Mouse (Mus musculus) kidney, postnatal 0 days (tissue): ENCODE measurements around the gene Zfpm1. TPM values are rescaled to one million over a fixed set of nuclear protein-coding genes. Genes with fewer than 3 reads are reported as not detected.

Source experiments
- ATAC-seq: fragments of 200-750 bp; cut with Nextera tagmentation; replicated peaks from 2 replicates; pipeline ENCODE4 v1.8.0; 2017; ENCODE audit warnings: low read depth, moderate number of reproducible peaks, moderate TSS enrichment, moderate library complexity; ENCODE audit not compliant: low FRiP score
- DNase-seq: peaks from one replicate; pipeline ENCODE4 v3.0.0-alpha.2; 2016; ENCODE audit warnings: low spot score
- H3K27ac ChIP-seq: fragments of 300-500 bp; sonication (generic); 2 replicates; pipeline ENCODE4 v1.5.1; 2014; ENCODE audit warnings: mild to moderate bottlenecking
- H3K27me3 ChIP-seq: fragments of 300-500 bp; sonication (generic); 2 replicates; pipeline ENCODE4 v1.6.1; 2014; ENCODE audit warnings: low read length, mixed read lengths; ENCODE audit not compliant: insufficient read depth
- H3K36me3 ChIP-seq: fragments of 300-500 bp; sonication (generic); 2 replicates; pipeline ENCODE4 v1.6.1; 2014; ENCODE audit warnings: low read length, mixed read lengths; ENCODE audit not compliant: insufficient read depth
- H3K4me1 ChIP-seq: fragments of 300-500 bp; sonication (generic); replicated peaks from 2 replicates; pipeline ENCODE4 v1.6.1; 2014; ENCODE audit warnings: antibody characterized with exemption, low read length, mixed read lengths; ENCODE audit not compliant: insufficient read depth
- H3K4me2 ChIP-seq: fragments of 300-500 bp; sonication (generic); 2 replicates; pipeline ENCODE4 v1.6.1; 2014; ENCODE audit warnings: mild to moderate bottlenecking, low read length, moderate library complexity, mixed read lengths
- H3K4me3 ChIP-seq: fragments of 300-500 bp; sonication (generic); replicated peaks from 2 replicates; pipeline ENCODE4 v1.5.1; 2014; ENCODE audit warnings: low read depth, low read length
- H3K9ac ChIP-seq: fragments of 300-500 bp; sonication (generic); 2 replicates; pipeline ENCODE4 v1.6.1; 2014; ENCODE audit warnings: low read depth, low read length
- H3K9me3 ChIP-seq: fragments of 300-500 bp; sonication (generic); replicated peaks from 2 replicates; pipeline ENCODE4 v1.6.1; 2016; ENCODE audit warnings: low read length, inconsistent platforms, mixed read lengths
- CTCF ChIP-seq: IDR thresholded peaks from 2 replicates; pipeline ENCODE4 v1.5.1; 2016; ENCODE audit warnings: antibody characterized with exemption, low read depth, mild to moderate bottlenecking, moderate library complexity
- WGBS: fragments of 180-500 bp; shearing (Covaris S2); extraction: QIAGEN DNeasy Blood & Tissue Kit; methylation state at CpG from one replicate; pipeline ENCODE4 v1.1.7; 2014; 5-methylcytosine and 5-hydroxymethylcytosine counted together
- polyA plus RNA-seq: library from polyadenylated mRNA; unstranded; fragments of >200 nt; fragmentation: Nextera tagmentation; extraction: Ambion mirVana; gene quantifications from 2 replicates; pipeline ENCODE4 v1.2.1, GENCODE M21; 2015

The Zfpm1 gene
- polyA plus RNA-seq, 1 experiment from 2014 or later, result 2.3 TPM

DNA sequence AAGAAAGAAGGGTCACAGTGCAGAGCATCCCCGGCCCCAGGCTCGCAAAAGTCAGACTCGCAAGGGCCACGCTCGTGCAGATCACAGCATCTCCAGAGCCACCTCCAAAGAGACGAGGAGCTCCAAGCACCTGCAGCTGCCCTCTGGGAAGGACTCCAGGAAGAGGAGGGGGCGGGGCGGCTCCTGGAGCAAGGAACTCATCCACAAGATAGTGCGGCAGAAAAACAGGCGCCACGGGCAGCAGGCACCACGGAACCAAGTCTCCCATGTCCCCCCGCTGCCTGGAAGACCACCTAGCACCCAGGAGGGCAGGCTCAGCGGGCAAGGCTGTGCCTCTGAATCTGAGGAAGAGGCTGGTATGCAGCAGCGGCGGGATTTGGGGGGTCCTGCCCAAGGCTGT, 19.1 kb upstream of the Zfpm1 start:
- Histone ChIP-seq H3K4me2 (no peak overlapping the region), H3K27ac (no peak overlapping the region), H3K4me3 (no peak overlapping the region), H3K9ac (no peak overlapping the region), H3K4me1 (no peaks in the 10 kb centered on the region), H3K9me3 (no peaks in the 10 kb centered on the region), H3K36me3 (no peaks in the 10 kb centered on the region), H3K27me3 (no peaks in the 10 kb centered on the region)
- DNase-seq, result no peak
- TF ChIP-seq CTCF, result no peak
- 71% methylated on average over 16 of the region's 16 CpGs for WGBS
- ATAC-seq, result no peak

DNA sequence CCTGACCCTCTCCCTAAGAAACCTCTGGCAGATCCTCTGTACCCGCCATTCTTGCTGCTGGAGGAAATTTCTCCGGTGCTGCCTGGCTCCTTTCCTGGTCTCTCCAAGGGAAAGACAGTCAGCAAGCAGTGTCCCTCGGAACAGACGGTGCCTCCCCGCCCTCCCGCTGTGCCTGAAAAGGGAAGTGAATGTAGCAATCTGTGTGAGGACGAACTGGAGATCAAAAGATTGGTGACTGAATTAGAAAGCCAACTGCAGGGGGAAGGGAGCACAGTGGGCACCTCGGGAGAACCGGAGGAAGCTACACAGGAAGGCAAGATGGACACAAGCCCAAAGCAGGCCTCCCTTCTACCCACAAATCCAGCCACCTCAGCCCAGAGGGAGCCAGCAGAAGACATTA, 17.7 kb upstream of the Zfpm1 start:
- Histone ChIP-seq H3K27ac (no peak overlapping the region), H3K4me2 (no peak overlapping the region), H3K36me3 (no peaks in the 10 kb centered on the region), H3K9ac (no peak overlapping the region), H3K4me1 (no peaks in the 10 kb centered on the region; the same call in 1 of the 2 replicates), H3K4me3 (no peak overlapping the region), H3K27me3 (no peaks in the 10 kb centered on the region), H3K9me3 (no peaks in the 10 kb centered on the region)
- DNase-seq (no peak), ATAC-seq (no peak)
- 50% methylated on average over 9 of the region's 9 CpGs for WGBS
- no peak for TF ChIP-seq CTCF

DNA sequence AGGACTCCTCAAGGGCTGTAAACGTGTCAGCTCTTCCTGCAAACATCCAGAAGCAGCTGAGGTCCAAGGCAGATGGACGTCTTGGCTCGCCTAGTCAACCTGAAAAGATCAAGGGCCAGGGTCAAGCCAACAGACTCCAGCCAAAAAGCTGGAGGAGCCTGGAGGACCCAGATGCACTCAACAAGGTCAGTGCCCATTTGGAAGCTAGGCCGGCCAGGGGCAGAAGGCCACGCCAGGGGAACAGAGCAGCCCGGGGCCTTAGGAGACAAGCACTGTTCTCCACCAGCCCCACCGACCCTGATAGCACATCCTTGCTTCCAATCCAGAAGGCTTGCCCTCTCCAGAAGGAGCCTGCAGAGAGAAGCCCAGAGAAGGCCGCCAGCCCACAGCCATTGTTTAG, 16.4 kb upstream of the Zfpm1 start:
- no peaks in the 10 kb centered on the region for H3K27me3 ChIP-seq
- no peak overlapping the region for H3K4me2 ChIP-seq
- H3K36me3 ChIP-seq, result no peaks in the 10 kb centered on the region
- H3K9ac ChIP-seq, result no peak overlapping the region
- WGBS, result 67% methylated on average over 8 of the region's 8 CpGs
- no peaks in the 10 kb centered on the region; the same call in 1 of the 2 replicates for H3K4me1 ChIP-seq
- ATAC-seq (no peak), DNase-seq (no peak)
- no peak for TF ChIP-seq CTCF
- H3K4me3 ChIP-seq, result no peak overlapping the region
- no peak overlapping the region for H3K27ac ChIP-seq
- no peaks in the 10 kb centered on the region for H3K9me3 ChIP-seq

DNA sequence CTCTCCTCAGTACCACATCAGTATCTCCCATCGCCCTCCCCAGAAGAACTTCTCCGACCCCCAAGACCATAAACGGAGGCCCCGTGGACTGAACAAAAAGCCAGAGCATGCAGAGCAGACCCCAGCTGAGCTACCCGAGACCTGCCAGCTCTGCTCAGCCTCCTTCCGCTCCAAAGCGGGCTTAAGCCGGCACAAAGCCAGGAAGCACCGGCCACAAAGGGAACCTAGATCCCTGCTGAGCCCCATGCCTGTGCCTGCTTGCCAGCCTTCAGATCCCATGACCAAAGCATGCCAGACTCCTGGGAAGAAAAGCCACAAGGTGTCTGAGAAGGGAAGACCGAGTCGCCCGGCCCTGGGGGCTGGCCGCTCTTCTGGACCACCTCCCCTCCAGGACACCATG, 15.1 kb upstream of the Zfpm1 start:
- Histone ChIP-seq H3K36me3 (no peaks in the 10 kb centered on the region), H3K9me3 (no peaks in the 10 kb centered on the region), H3K27ac (no peak overlapping the region), H3K4me3 (no peak overlapping the region), H3K27me3 (no peaks in the 10 kb centered on the region), H3K4me2 (no peak overlapping the region), H3K9ac (no peak overlapping the region), H3K4me1 (no peaks in the 10 kb centered on the region; the same call in 1 of the 2 replicates)
- no peak for DNase-seq
- no peak for TF ChIP-seq CTCF
- WGBS, result 71% methylated on average over 13 of the region's 13 CpGs
- ATAC-seq, result no peak

DNA sequence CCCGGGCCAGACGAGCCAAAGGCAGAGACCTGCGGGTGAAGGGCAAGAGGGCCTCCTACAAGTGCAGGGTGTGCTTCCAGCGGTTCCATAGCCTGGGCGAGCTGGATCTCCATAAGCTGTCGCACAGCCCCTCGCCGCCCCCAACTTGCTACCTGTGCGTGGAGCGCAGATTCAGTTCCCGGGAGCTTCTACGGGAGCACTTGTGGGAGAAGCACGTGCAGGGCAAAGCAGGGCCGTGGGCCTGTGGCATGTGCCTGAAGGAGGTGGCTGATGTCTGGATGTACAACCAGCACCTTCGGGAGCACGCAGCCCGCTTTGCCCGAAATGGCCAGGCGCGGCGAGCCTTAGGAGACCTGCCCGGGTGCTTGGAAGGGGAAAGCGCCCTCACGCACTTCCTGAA, 13.1 kb upstream of the Zfpm1 start:
- Histone ChIP-seq H3K36me3 (no peaks in the 10 kb centered on the region), H3K27ac (no peak overlapping the region), H3K4me3 (peak overlapping the region; percentile 32), H3K4me2 (peak overlapping the region; percentile 62), H3K9ac (peak overlapping the region; percentile 43; the same call in 1 of the 2 replicates), H3K9me3 (no peaks in the 10 kb centered on the region), H3K27me3 (no peaks in the 10 kb centered on the region), H3K4me1 (no peaks in the 10 kb centered on the region; the same call in 1 of the 2 replicates)
- DNase-seq, result no peak
- no peak for ATAC-seq
- WGBS, result 60% methylated on average over 24 of the region's 24 CpGs
- TF ChIP-seq CTCF, result no peak

DNA sequence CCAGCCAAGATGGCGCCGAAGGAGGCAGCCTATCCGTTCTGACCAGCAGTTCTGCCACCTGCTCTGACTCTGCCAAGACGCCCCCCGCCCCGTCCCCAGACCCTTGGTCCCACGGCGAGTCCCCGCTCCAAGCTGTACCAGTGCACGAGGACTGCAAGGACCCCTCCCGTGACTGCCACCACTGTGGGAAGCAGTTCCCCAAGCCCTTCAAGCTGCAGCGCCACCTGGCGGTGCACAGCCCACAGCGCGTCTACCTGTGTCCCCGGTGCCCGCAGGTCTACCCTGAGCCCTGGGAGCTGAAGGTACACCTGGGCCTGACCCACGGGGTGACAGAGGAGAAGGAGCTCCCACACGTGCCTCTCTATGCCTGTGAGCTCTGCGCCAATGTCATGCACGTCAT, 12.5 kb upstream of the Zfpm1 start:
- peak; percentile 42; the same call in 1 of the 2 replicates for ATAC-seq
- H3K4me2 ChIP-seq, result peak overlapping the region; percentile 62
- H3K9me3 ChIP-seq, result no peaks in the 10 kb centered on the region
- H3K36me3 ChIP-seq, result no peaks in the 10 kb centered on the region
- H3K4me3 ChIP-seq, result peak overlapping the region; percentile 32
- peak; percentile 71 for DNase-seq
- peak overlapping the region; percentile 43; the same call in 1 of the 2 replicates for H3K9ac ChIP-seq
- no peaks in the 10 kb centered on the region; the same call in 1 of the 2 replicates for H3K4me1 ChIP-seq
- no peaks in the 10 kb centered on the region for H3K27me3 ChIP-seq
- TF ChIP-seq CTCF, result peak; percentile 98
- WGBS, result 6% methylated on average over 21 of the region's 21 CpGs
- no peak overlapping the region for H3K27ac ChIP-seq

DNA sequence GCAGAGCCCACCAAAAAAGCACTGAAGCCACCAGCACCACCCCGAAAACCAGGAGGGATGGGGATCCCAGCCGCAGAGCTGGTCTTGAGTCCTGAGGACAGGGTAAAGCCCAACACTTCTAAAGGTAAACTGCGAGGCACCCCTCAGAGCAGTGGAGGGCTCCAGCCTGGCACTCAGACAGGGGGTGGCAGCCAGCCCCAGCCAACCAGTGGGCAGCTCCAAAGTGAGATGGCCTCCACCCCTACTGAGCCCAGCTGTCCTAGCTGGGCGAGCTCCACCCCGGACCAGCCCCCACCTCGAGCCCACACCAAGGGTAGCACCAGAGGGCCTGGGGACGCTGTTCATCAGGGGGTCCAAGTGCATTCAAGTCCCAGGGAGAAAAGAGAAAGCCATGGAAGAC, 11.4 kb upstream of the Zfpm1 start:
- Histone ChIP-seq H3K9ac (no peak overlapping the region), H3K4me1 (no peaks in the 10 kb centered on the region; the same call in 1 of the 2 replicates), H3K9me3 (no peaks in the 10 kb centered on the region), H3K4me2 (no peak overlapping the region), H3K27me3 (no peaks in the 10 kb centered on the region), H3K27ac (no peak overlapping the region), H3K4me3 (no peak overlapping the region), H3K36me3 (no peaks in the 10 kb centered on the region)
- no peak for ATAC-seq
- WGBS, result 72% methylated on average over 7 of the region's 7 CpGs
- DNase-seq, result no peak
- TF ChIP-seq CTCF, result no peak
